Mouse (Mus musculus): ENCODE results near the gene Cadm4. TPM values are rescaled to one million over a fixed set of nuclear protein-coding genes. Genes with fewer than 3 reads are reported as not detected.

Gene Cadm4
- total RNA-seq, 2 experiments from 2014 or later, result 15.4 to 24.2 TPM

- DNase-seq, result peak; percentile 77 to 78
Observed at GRCm38 (mm10) chr7:24531211-24531971, 49.6 kb downstream of the Cadm4 start.

DNA sequence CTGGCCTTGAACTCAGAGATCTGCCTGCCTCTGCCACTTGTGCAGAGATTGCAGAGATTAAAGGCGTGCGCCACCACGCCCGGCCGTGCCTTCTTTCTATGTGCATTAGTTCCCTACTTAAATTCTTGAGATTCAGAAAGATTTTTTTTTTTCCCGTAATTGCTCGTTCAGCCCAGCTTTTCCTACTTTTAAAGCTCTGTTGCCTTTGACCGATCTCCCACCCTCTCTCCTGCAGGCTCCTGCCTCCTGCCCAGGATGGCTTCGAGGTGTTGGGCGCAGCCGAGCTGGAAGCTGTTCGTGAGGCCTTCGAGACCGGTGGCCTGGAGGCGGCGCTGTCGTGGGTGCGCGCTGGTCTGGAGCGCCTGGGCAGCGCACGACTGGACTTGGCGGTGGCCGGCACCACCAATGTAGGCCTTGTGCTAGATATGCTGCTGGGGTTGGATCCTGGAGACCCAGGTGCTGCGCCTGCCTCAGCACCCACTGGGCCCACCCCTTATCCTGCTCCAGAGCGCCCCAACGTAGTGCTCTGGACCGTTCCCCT lies 51.3 kb downstream of the Cadm4 start:
- DNase-seq, result no peak

DNA sequence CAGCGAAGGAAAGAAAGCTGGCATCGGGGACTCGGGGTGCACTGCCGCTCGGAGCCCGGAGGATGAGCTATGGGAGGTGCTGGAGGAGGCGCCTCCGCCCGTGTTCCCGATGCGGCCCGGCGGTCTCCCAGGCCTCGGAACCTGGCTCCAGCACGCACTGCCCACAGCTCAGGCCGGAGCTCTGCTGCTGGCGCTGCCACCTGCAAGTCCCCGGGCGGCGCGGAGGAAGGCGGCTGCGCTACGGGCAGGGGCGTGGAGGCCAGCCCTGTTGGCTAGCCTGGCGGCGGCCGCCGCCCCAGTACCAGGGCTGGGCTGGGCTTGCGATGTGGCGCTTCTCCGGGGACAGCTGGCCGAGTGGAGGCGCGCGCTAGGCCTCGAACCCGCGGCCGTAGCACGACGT lies 52.0 kb downstream of the Cadm4 start:
- DNase-seq, result no peak

GRCm38 (mm10) chr7:24534301-24534700 lies 52.5 kb downstream of the Cadm4 start:
- DNase-seq, result no peak

DNA sequence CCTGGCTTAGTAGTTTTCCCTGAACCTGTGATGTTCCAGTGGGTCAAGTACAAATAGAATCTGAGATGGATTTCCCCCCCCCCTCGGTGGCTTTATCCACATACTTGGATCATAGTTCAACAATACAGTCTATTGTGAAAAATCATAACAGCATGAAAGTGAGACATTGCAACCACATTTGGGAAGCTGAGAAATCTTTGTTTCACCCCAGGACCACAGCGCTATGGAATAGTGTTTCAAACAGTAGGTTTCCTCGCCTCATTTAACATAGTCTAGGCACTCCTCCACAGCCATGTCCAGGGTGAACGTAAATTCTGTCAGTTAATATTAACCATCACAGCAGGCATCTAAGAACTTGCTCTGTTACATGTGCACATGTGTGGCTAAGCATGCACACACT lies 55.3 kb downstream of the Cadm4 start:
- no peak for DNase-seq

DNA sequence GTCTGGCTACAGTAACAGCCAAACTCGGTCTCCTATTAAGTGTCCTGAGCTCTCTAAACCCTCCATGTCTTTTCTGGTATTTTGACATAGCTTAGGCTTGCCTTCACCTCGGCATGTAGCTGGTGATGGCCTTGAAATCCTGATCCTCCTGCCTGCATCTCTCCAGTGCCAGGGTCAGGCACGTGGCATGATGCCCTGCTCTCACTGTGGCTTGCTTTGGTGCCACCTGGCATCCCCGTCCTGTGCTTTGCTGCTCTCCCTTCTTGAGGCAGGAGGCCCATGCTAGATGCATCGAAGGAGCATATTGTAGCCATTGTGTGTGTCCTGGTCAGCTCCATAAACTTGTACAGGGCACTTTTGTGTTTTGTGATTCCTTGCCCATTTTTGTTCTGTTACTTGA lies 55.8 kb downstream of the Cadm4 start:
- no peak for DNase-seq

DNA sequence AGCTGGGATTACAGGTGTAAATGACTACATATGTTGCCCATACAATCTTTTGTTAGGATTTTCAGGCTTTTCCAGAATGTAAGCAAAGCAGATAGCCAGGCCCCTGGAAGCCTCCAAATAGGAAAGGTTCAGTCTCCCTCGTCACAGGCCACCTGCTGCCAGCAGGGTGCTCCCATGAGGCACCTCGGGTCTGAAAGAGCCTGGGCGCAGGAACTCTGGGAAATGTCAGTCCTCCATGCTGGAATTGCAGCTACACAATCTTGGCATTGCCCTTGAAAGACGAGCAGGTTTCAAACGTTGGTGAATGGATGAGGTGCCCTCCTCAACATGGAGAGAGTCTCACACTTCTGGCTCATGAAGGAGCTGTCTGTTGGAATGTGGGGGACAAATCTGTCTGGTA lies 56.3 kb downstream of the Cadm4 start:
- peak in 1 of 2 experiments; percentile 22 for DNase-seq

- no peak for DNase-seq
Observed at GRCm38 (mm10) chr7:24538701-24539100, 56.9 kb downstream of the Cadm4 start.

DNA sequence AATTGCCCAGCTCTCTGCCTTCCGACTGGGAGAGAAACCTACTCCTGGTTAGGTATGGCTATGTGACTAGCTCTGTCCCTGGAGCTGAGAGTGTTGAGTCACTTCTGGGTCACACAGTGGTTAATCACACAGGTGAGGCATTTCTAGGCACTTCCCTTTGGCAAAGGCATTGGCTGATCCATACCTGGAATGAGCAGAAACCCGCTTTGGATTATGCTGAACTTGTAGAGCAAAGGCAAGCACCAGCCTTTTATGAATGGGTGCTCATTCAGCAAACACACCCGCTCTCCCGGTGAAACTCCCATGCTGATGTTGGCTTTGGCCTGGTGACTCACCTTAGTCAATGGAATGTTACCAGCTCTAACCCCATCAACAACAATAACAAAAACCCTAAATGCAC lies 57.9 kb downstream of the Cadm4 start:
- no peak for DNase-seq

GRCm38 (mm10) chr7:24544506-24544905 lies 62.7 kb downstream of the Cadm4 start:
- DNase-seq, result no peak

DNA sequence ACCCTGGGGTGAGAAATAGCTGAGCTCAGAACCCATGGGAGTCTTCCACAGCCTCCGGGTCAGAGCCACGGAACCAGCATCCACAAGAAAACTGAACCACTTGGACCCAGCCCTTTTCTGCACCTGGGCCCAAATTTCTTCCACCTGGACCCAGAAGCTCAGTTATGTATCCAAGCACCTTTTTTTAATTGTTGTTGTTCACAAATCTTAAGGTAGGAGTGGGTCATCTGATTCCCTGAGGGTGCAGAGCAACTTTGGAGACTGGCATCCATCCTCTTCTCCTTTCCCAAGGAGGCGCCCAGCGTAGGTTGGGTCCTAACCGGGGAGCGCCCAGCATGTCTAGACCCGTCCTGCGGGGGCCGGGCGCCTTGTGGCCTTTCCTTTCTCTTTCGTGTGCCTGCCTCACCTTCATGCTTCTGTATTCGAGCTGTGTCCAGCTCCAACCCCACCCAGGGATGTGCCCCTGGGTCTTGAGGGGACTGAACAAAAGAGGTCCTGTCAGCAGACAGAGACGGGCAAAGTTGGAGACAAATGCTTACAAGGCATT lies 64.3 kb downstream of the Cadm4 start, which contains the start of the genes Pinlyp and Xrcc1:
TSS of gene Pinlyp (minus strand) at position 51 of the 547 bp plus-strand sequence.
TSS of gene Xrcc1 (plus strand) at position 222 of the 547 bp plus-strand sequence.
- DNase-seq, result peak in 1 of 2 experiments; percentile 19

GRCm38 (mm10) chr7:24546634-24547389 lies 65.0 kb downstream of the Cadm4 start:
- DNase-seq, result peak; percentile 99 to 100

DNA sequence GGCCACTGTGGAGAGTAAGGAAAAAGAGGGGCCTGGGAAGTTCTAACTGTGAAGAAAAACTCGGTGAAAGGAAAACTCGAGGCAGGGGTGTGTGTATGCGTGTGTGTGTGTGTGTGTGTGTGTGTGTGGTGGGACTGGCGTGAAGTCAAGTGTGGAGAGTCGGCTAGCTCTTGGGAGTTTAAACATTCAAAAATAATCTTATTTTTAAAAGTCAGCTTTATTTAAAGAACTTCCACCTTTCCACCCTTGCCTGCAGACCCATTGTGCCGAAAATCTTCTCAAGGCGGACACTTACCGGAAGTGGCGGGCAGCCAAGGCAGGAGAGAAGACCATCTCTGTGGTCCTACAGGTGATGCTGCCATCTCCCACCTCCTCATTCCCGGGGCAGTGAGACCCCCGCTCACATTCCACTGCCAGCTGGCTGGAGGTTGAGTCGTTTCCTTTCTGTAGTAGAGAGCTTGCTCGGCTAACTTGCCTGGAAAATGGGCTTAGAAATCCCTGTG lies 65.8 kb downstream of the Cadm4 start:
- DNase-seq, result no peak

DNA sequence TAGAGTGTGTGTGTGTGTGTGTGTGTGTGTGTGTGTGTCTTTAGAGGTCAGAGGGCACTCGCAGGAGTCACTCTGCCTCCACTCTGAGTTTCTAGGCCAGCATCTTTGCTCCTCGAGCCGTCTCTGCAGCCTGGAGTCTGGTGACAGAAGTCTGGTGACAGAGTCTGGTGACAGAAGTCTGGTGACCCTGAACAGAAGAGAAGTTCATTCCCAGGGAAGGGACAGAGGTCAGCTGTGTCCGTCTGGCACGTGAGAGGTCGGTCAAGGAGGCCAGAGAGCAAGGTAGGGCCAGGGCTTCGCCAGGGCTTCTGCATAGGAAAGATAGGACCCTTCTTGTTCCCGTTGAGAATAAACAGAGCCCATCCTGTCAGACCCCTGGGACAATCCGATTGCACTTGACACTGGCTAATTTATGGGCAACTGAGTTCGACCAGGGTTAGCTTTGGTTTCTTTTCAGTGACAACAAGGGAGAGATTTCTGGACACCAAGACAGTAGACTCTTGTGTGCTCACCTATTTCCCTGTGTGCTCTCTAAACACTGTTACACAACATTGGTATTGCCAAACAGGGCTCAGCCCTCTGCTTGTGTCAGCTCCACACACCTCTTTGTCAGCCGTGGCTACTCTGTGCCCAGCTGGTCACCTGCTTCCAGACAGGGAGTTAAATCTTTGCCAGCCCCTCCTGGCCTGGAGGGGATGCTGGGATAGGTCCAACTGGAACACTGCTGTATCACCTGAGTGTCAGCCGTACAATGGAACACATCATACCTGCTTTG lies 70.3 kb downstream of the Cadm4 start:
- no peak for DNase-seq

Other genes with a start within 250 kb of the Cadm4 start
- 1 to 10 TPM; 2.0 to 2.2 TPM for gene Zfp109, start 244.5 kb upstream of the Cadm4 start, total RNA-seq (2021)
- gene Zfp108, start 227.2 kb upstream of the Cadm4 start, total RNA-seq (2021), result 1 to 10 TPM; 1.0 to 1.2 TPM
- 1 to 10 TPM; 3.1 to 3.6 TPM for gene Zfp93, start 211.6 kb upstream of the Cadm4 start, total RNA-seq (2021)
- 1 to 10 TPM; 2.2 to 2.6 TPM for gene Zfp61, start 180.8 kb upstream of the Cadm4 start, total RNA-seq (2021)
- gene Zfp94, start 165.4 kb upstream of the Cadm4 start, total RNA-seq (2021), result 1 to 10 TPM; 2.5 TPM
- under 1 TPM in 1 of 2 experiments, not detected in 1; 0.32 TPM for gene Tescl, start 148.1 kb upstream of the Cadm4 start, total RNA-seq (2021)
- not detected for gene Lypd5, start 132.8 kb upstream of the Cadm4 start, total RNA-seq (2021)
- gene Kcnn4, start 111.8 kb upstream of the Cadm4 start, total RNA-seq (2021), result 1 to 10 TPM in 1 of 2 experiments, under 1 TPM in 1; 0.69 to 2.4 TPM
- gene Smg9, start 82.4 kb upstream of the Cadm4 start, total RNA-seq (2021), result 1 to 10 TPM; 6.6 to 8.4 TPM
- not detected for gene Irgc1, start 29.7 kb upstream of the Cadm4 start, total RNA-seq (2021)
- gene Plaur, start 19.5 kb upstream of the Cadm4 start, total RNA-seq (2021), result 1 to 10 TPM; 2.6 to 3.4 TPM
- 10 to 100 TPM; 13.3 to 20.8 TPM for gene Zfp428, start 25.0 kb downstream of the Cadm4 start, total RNA-seq (2021)
- gene AC161166.1, start 30.4 kb downstream of the Cadm4 start, total RNA-seq (2021), result not detected
- 10 to 100 TPM; 15.3 to 18.3 TPM for gene Irgq, start 48.7 kb downstream of the Cadm4 start, total RNA-seq (2021)
- not detected for gene Pinlyp, start 64.1 kb downstream of the Cadm4 start, total RNA-seq (2021)
- 10 to 100 TPM; 21.7 to 23.9 TPM for gene Xrcc1, start 64.3 kb downstream of the Cadm4 start, total RNA-seq (2021)
- 10 to 100 TPM; 61.2 to 71.1 TPM for gene Ethe1, start 105.5 kb downstream of the Cadm4 start, total RNA-seq (2021)
- under 1 TPM in 1 of 2 experiments, not detected in 1; 0.13 TPM for gene Zfp575, start 105.6 kb downstream of the Cadm4 start, total RNA-seq (2021)
- gene Phldb3, start 128.7 kb downstream of the Cadm4 start, total RNA-seq (2021), result under 1 TPM; 0.10 to 0.31 TPM
- not detected for gene Lypd3, start 154.5 kb downstream of the Cadm4 start, total RNA-seq (2021)
- not detected for gene Tex101, start 194.7 kb downstream of the Cadm4 start, total RNA-seq (2021)
- not detected for gene BC049730, start 227.2 kb downstream of the Cadm4 start, total RNA-seq (2021)
- not detected for gene Gm4763, start 244.9 kb downstream of the Cadm4 start, total RNA-seq (2021)